Mouse (Mus musculus) ES-CJ7 (cell line): ENCODE measurements at regions not wholly inside any gene's neighbourhood (a gene's known extent, or its start where the extent isn't known, plus 50 kb on each side); places are given as distances from the start of the nearest gene placed in this dataset.
"Not testable (repeated sequence)": the region's sequence is repeated elsewhere in the genome, so short reads cannot be mapped to it uniquely, and the experiment has no call there.

ENCODE experiments used
- DNase-seq: peaks from one replicate; pipeline ENCODE4 v3.0.0; 2011; ENCODE audit warnings: low read depth, low spot score

GRCm38 (mm10) chr5:4349943-4350342, 157.8 kb downstream of the Mterf1b start:
- DNase-seq, result no peak

DNA sequence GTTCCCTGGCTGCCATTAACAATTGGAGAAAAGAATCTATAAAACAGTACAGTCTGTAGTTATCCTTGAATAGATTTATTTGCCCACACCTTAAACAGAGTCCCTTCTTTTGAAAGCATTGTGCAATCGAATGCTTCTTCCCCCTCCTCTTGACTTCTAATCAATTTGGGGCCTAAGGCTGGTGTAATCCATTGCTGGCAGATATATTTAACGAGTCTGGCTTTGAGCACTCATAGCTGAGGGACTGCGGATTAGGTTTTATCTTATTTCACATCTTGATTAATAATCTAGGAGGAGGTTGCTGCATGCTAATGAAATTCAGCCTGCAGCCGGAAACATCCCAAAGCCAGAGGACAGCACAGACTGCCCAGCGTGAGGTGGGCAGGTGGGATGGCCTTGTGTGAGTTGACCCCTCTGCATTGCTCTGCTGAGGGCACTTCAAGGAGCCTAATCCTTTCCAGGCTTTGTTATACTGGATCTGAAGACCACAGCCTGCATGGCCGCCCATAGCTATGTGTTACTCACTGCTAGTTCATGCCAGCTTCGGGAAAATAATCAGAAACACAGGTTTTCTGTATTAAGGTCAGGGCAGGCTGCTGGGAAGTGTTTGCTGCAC, 163.6 kb downstream of the Mterf1b start:
- no peak for DNase-seq

GRCm38 (mm10) chr5:4356555-4357273, 164.5 kb downstream of the Mterf1b start:
- not testable (repeated sequence) for DNase-seq

GRCm38 (mm10) chr5:4361547-4361946, 169.4 kb downstream of the Mterf1b start:
- DNase-seq, result not testable (repeated sequence)

DNA sequence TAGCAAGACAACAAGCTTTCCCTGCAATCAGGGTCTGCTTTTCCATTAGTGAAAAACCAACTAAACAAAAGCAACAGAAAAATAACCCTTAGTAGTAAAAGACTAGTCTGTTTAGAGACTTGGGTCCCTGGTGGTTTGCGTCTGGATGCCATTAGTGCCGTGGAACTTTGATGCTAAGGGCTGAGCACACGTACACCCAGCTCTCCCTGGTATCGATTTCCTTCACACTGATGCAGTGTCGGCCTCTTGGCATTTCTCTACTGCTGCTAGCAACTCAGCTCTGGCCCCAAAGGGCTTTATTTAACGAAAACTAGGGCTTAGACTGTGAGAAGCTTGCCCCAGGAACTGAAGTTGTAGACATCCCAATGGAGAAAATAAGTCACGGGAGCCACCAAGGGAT, 192.6 kb downstream of the Mterf1b start:
- not testable (repeated sequence) for DNase-seq

GRCm38 (mm10) chr5:4391083-4391482, 198.9 kb downstream of the Mterf1b start:
- DNase-seq, result no peak

GRCm38 (mm10) chr5:4394353-4395052, 202.3 kb downstream of the Mterf1b start:
- not testable (repeated sequence) for DNase-seq

DNA sequence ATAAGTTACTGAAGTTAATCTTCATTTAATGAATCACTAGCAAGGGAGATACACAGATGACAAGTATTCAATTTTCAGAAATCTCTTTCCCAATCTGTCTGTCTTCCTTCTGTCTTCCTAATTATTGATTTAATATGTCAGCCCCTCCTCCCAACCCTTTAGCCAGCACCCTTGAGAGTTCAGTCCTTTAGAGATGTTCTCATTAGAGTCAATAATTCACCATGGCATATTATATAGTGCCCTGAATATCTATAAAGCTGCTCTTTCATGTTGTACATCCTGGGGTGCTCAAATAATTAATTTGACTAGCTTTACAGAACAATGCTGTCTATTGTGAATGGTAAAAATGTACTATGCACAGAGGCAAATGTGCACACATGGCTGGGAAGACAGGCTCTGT, 205.9 kb downstream of the Mterf1b start:
- DNase-seq, result no peak

DNA sequence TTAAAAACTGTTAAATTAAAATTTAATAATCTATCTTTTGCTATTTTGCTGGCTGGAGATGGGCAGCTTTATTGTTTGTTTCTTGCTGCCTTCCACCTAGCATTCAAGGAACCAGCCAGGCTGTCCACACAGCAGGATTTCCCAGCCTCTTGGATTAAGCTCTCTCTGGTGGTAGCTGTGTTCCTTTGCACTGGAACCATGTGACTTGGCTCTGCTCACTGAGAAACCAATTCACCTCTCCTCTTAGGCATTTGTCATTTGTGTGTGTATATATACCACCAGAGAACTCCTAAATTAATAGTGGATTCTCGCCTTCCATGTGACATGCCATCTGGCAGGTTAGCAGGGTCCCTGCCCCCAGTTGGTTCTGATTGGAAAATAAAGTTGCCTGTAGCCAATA, 225.6 kb downstream of the Mterf1b start:
- DNase-seq, result no peak
